Mouse (Mus musculus) left cerebral cortex, adult 11 months (tissue): Measurements from ENCODE around the gene Gm20388.
"Not testable (repeated sequence)": the region's sequence is repeated elsewhere in the genome, so short reads cannot be mapped to it uniquely, and the experiment has no call there.

Experiments
- DNase-seq: peaks from one replicate; pipeline ENCODE4 v3.0.0; 2022; ENCODE audit warnings: low spot score

The Gm20388 gene

DNA sequence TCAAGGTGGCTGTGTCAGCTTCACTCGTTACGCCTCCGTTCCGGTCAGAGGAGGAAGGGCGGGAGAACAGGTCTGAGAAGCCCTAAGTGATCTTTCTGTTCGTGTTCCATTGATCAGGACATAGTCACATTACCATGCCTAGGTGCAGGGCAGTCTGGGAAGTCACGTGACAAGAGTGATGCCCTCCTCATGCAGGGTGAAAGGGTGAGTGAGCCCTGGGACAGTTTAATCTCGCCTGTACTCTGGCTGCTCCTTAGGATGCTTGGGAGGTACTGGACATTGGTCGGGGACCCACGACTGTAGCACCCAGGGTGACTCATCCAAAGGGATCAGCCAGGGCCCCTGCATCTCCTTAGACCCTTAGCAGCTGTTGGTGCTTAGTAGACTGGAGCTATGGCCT, 3535.3 kb downstream of the Gm20388 start:
- DNase-seq: no peak

DNA sequence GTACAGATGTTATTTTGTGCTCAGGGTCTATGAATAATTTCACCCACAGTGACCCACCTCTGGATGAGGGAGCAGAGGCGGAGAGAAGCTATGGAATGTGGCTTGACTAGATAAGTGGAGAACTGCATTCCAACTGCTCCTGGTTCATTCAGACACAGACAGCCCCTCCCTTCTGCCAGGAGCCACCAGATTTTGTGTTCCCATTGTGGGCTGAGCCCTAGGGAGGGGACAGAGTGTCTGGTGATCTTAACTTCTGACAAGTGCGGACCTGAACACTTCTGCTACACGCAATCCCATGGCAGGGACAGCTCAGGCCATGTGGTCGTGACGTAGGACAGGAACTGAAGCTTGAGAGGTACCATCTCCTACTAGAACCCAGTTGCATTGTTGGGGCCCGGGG, 3536.2 kb downstream of the Gm20388 start:
- no peak for DNase-seq

DNA sequence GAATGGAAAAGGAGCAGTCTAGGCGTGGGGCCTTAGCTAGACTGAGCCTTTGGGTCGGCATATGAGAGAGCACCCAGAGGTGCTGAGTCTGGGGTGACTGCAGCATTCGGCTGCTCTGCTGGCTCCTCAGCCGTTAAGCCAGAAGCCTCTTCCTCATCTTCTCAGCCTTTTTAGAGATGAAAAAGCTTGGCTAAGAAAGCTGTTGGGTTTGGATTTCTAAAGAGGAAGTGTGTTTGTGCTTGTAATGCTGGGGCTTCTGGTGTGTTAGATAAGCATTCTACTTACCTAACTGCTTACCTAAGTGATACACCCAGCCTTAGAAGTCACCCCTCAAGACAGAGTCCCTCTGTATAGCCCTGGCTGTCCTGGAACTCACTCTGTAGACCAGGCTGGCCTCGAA, 3540.1 kb downstream of the Gm20388 start:
- DNase-seq: no peak

DNA sequence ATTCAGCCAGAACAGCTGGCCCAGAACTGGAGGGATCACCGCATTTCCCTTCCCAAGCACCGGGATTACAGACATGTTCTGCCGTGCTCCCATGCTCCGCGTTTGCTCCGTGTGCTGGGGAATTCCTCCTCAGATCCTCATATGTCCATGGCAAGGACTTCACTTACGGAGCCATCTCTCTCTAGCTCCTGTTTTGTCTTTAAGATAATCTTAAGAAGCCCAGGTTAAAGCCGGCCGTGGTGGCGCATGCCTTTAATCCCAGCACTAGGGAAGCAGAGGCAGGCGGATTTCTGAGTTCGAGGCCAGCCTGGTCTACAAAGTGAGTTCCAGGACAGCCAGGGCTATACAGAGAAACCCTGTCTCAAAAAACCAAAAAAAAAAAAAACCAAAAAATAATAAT, 3541.1 kb downstream of the Gm20388 start:
- DNase-seq: not testable (repeated sequence)

DNA sequence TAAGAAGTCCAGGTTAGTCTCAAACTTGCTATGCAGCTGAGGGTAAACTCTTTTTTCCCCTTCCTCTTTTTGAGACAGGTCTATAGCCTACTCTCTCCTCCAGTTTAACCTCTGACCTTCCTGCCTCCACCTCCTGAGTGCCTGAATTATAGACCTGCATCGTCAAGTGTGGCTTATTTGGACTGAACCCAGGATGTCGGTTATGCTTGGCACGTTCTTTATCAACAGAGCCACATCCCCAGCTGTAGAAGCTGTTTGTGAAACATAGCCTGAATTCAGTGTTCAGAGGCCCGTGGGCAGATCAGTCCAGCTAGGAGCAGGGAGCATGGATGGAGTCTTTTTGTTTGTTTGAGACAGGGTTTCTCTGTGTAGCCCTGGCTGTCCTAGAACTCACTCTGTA, 3541.5 kb downstream of the Gm20388 start:
- DNase-seq: no peak

DNA sequence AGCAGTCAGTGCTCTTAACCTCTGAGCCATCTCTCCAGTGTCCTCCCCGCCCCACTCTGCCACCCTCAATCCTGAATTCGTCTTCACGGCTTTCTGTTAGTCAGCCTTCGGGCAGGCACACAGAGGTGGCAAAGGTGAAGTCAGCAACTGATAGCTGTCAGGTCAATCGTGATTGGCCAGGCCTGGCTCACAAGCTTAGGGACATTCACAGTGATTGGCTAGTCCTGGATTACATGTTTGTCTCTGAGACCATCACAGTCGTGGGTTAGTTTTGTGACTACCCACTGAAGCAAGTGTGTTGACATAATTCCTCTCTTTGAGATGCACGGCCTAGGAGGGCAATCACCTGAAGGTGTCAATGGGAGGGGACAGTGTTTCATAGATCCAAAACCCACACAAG, 3542.7 kb downstream of the Gm20388 start:
- DNase-seq: no peak

DNA sequence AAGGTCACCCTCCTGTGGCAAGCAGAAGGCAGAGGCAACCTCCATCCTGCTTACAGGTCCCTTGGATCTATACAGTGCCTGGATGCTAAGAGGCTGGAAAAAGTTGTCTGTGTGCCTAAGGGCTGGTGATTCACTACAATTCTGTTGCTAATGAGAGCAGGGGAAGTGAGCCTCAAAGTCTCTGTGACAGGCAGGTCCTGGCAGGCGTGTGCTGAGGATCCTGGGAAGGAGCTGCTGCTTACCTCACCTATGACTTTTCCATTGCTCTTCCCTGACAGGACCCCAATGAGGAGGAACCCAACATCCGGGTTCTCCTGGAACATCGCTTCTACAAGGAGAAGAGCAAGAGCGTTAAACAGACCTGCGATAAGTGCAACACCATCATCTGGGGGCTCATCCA, 3543.3 kb downstream of the Gm20388 start:
- no peak for DNase-seq

DNA sequence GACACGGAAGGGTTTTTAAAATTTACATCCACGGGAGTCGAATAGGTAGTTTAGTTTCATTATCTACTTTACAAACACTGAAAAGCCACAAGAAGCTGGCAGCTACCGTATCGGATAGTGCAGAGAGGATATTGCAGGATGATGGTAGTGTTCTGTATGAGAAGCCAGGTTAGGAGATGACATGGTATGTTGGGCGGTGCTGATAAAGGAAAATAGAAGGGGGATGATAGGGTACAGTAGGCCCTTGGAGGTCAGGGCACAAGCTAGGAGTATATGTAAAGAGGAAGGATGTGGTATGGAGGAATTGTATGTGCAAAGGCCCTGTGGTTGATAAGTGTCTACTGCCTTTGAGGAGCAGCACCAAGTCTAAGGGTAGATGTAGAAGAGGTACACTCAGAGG, 3543.9 kb downstream of the Gm20388 start:
- DNase-seq: no peak

DNA sequence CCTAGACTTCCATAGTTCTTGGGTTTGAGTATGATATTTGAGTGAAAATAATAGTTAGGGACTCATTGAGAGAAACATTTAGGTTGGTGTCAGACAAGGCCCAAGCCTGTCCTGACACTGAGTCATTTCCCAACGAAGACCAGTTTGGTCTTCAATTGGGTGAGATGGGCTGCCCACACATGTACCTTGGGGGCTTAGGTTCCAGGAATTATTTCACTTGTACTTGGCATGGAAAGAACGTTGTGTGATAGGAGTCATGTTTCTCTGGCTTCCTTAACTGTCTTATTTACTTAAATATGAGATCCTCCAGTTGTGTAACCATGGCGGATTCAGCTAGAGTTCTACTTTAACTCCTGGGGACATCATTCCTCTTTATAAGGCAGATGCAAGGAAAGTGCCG, 3553.0 kb downstream of the Gm20388 start:
- DNase-seq: no peak

DNA sequence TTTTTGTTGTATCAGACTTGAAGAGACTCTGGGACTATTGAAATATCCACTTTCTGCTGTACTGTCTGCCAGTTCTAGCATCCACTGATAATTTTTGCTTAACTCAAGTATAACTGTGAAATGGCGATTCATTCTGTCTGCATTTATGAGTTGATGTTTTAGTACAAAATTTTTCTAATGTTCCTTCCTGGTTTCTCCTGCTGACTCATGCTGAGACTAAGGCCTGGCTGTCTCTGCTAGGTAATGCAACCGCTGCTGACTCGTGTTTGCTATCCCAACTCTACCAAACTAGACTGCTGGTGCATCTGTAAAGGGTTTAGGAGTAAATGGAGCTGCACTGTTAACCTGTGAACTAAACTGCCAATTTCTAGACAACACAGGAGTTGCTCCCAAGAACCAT, 3556.8 kb downstream of the Gm20388 start:
- DNase-seq: no peak

DNA sequence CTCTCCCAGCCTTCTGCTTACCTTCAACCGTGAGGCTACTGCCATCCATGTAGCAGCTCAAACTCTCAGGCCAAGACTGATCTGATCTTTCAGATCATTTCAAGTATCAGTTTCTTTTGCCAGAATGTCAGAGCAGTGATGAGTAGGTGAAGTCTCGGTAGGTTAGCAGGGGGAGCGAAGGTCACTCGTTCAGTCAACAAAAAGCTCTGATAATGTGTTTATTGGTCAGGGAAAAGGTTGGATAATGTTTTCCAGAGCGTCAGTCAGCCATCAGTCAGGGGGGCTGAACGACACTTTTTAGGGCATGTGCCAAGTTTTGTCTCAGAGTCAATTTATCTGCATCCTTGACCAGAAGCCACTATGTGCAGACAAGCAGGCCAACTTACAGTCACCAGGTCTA, 3562.3 kb downstream of the Gm20388 start:
- not testable (repeated sequence) for DNase-seq

DNA sequence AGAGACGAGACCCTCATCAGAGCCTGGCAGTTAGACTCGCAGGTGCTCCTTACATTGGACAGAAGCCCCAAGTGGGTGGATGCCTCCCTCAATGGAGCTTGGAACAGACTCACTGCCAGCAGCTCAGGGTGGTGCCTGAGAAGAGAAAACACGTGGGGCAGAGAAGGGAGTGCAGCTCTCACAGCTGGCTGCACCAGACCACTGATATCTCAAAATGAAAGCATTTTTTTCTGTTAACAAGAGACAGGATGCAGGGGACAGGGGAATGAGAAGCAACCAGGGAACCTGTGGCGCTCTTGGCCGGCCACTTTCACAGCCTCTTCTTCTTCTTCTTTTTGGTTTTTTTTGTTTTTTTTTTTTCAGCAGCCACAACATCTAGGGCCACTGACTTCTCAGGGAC, 3563.9 kb downstream of the Gm20388 start:
- DNase-seq: not testable (repeated sequence)

DNA sequence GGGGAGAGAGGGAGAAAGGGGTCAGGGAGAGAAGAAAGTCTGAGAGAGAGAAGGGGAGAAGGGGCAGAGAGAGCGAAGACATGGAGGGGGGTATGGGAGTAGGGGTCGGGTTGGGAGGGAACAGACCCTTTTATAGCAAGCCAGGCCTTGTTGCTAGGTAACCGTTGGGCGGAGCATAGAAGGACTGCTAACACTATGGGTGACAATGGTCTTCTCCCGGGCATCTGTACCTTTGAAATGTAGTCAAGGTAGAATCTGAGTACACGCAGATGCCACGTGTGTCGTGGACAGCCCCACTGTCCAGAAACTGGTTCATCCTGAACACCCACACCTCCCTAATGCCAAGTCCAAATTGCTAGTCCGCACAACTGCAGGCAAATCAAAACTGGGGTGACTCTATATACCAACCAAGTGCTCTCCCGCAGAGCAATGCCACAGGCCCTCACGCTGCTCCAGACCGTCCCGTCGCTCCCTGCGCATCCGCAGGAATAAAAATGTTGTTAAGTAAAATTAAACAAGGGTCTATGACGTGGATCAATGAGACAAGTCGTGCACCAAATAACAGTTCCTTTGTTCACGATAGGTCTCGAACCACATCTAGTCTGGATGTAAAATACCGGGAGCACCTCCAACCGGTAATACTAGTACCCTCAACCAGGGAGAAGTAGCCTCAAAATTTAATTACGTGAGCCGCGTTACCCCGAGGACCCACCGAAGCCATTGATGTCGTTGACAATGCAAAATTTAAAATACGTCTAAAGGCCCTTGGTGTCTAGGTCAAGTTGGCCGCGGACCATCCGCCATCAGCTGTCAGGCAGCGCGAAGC, 3566.5 kb downstream of the Gm20388 start:
- DNase-seq: no peak

DNA sequence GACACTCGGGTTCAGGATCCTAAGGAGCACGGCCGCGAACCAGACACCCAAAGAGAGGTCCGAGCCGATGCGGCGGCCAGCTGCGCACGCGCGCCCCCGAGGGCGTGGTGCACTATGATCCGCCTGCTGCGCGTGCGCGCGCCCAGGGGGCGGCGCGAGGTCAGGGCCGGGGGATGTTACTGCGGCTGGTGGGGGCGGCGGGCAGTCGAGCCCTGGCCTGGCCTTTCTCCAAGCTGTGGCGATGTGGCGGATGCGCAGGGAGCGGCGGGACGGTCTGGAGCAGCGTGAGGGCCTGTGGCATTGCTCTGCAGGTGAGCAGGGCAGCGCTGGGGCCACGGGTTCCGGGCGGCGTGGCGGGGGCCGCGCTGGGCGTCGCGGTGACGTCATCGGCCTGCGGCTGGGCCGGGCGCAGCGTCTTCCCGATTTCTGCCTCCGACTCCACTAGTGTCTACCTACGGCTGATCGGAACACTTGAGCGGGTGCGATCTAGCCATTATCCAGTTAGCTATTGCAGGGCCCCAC, 3567.2 kb downstream of the Gm20388 start, which contains the start of gene Afg3l1:
Gene Afg3l1 (plus strand): TSS at position 167 of the 522 bp plus-strand sequence.
- peak; percentile 92 for DNase-seq

DNA sequence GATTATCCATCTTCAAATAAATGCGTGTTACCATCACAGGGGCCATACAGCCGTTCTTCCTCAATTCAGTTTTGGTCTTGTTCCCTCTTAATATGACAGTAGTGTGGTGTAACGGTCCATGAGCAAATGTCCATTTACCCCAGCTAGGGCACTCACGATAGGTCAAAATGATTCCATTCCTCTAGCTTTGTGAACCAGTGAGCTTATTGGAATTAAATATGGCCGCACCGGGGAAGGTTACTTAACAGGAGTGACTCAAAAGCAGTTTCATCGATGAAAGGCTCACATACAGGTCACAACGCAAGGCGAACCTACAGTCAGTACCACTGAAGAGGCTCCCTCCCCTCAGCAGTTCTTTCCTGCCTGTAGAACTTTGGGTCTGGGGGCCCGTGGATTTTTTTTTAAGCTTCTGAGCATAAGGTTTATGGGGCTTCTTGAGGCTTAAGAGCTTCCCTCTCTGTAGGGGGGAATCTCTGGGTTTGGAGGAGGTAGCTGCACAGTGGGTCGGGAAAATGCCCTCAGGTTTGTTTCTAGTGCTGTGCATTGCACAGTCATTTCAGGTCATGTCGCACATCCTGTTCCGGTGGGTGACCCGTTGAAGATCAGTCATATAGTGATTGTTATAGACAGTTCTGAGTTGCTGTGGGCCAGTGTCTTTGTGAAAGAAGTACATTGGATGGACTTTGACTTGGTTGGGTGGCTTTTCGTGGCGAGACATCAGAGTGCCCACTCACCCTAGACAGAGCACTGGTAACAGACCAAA, 3568.0 kb downstream of the Gm20388 start:
- DNase-seq: no peak

DNA sequence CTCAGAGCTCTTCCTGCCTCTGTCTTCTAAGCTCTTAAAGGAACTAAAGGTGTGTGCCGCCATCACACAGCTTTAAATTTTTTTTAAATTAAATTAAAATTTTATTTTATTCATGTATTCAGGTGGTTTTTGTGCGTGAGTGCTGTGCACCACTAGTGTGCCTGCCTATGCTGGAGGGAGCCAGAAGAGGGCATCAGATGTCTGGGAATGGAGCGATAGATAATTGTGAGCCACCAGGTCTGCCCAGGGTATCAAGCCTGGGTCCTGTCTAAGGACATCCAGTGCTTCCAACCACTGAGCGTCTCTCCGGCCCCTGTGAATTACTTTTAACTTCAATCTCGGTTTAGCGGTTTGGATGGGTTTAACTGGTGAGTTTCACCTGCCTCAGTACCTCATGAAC, 3572.0 kb downstream of the Gm20388 start:
- no peak for DNase-seq

DNA sequence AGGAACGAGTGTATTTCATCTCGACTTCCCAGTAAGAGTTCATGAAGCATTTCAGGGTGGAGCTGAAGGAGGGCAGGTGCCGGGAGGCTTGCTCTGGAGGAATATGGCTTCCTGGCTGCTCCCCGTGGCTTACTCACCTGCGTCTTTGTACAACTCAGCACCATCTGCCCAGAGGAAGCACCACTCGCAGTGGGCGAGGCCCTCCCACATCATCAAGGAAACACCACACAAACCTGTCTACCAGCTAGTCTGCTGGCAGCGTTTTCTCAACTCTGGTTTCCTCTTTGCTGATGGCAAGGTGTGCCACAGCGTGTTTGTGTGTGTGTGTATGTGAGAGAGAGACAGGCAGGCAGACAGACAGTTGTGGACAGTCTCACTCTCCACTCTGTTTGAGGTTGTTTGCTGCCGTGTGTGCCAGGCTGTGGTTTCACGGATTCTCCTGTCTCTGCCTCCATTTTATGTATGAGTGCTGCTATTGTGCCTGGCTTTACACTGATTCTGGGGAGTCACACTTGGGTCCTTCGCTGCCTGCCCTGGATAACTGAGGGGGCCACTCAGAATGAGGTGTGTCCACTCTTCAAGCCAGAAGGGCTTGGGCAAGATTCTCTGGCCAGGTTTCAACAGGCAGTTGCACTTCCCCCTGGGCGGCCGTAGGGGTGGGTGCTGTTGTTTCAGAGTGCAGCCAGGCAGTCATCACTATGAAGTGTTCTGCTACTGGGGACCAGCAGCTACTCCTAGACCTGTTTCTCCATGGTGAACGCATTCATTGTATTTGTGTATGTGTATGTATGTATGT, 3580.8 kb downstream of the Gm20388 start:
- no peak for DNase-seq

DNA sequence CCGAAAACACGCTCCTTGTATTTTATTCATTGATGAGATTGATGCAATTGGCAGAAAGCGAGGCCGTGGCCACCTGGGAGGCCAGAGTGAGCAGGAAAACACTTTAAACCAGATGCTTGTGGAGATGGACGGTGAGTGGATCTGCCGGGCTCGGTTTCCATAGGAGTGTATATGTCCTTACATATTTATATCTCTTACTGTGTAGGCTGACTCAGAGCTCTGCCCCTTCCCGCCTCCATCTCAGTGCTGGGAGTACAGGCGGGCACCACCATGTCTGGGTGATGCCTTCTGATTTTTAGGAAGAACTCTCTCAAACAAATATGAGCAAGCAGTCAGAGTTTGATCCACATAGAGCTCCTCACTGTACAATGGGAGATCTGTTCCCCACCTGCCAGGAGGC, 3582.3 kb downstream of the Gm20388 start:
- no peak for DNase-seq

DNA sequence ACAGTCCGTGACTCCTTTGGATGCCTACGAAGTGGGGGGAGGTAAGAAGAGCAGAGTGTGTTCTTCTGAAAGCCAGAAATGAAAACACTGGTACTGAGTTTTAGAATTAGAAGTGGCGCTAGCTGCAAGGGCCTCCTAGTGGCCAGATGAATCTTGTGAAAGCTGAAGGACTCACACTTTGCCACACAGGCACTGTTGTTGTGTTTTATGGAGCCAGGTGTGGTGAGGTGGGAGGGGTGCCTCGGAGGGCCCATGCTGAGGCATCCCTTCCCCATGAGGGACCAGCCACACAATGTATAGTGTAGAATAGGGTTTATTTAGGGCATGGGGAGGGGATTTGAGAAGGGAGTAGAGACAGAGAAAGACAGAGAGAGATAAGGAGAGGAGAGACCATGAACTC, 3587.1 kb downstream of the Gm20388 start:
- no peak for DNase-seq

DNA sequence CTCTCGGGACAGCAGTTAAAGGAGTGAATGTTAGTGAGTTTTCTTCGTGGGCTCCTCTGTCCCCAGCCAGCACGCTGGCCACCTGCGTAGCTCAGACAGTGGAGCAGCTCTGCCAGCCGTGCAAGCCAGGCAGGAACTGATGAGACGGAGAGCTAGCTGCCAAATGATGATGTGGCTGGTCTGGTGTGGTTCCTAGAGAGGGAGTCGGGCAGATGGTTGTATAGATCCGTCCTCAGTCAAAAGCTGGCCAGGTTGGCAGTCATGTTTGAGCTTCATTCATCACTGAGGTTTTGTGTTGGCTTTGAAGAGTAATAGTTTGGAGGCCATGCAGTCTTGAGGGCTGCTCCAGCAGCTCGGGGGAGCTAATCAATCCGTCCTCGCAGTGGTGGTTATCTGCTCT, 3588.3 kb downstream of the Gm20388 start:
- no peak for DNase-seq

DNA sequence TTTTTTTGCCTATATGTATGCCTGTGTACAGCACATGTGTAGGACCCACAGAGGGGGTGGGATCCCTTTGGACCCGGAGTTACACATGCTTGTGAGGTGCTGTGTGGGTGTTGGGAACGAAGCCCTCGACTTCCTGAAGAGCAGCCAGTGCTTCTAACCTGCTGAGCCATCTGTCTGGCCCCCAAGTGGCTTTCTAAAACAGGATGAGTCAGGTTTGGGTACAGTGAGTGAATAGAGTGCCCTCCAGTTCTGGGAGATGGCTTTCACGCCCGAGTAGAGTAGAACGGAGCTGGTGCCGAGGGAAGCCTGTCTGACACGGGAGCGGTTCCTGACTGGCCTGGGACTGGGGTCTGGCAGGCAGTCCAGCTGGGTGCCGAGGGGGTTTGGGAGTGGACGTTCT, 3588.9 kb downstream of the Gm20388 start:
- no peak for DNase-seq

DNA sequence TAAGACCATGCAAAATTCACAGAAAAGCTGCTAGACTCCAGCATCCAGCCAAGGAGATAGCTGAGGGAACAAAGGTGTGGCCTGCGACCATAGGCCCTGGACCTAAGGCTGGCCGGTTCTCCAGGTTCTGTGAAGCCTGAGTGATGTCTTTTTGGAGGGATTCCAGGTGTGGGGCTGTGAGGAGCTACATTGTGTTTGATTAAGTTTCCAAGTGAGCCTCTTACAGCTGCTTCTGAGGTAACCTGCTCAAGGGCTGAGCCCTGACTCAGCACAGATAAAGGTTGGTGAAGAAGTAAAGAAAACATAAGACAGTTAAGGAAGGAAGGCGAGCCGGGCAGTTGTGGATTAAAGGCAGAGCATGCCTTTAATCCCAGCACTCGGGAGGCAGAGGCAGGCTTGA, 3591.6 kb downstream of the Gm20388 start:
- DNase-seq: no peak
